Comparison of ENCODE assay signal across 34 mouse cellular contexts in genomic region chr7:113723905-113724304, GRCm38 (mm10). TPM values are rescaled to one million over a fixed set of nuclear protein-coding genes. Genes with fewer than 3 reads are reported as not detected.
"Had no signal": no experiment of that assay in that cellular context is flagged by ENCODE, and none has a peak within 500 bp of the region (broad histone marks: within the 10 kb centered on the region; RNA-seq: fewer than 3 reads in every experiment).

No protein-coding gene starts in this region.

- H3K9ac ChIP-seq: limb, embryonic 12.5 days; limb, embryonic 13.5 days; limb, embryonic 15.5 days; liver, embryonic 12.5 days; liver, embryonic 13.5 days; liver, embryonic 14.5 days; liver, embryonic 15.5 days; liver, postnatal 0 days; lung, embryonic 14.5 days; lung, embryonic 15.5 days; midbrain, embryonic 12.5 days; midbrain, embryonic 13.5 days; midbrain, embryonic 15.5 days had no signal

- DNase-seq: left cerebral cortex, postnatal 4 days; liver; liver, embryonic 13.5 days; liver, postnatal 0 days; lung, adult 18-20 months; lung, adult 2 months; lung, embryonic 14.5 days; lung, postnatal 10 days; lung, postnatal 14 days; lung, postnatal 36 days; lung, postnatal 4 days; midbrain, embryonic 14.5 days had no signal

- H3K4me3 ChIP-seq: limb, embryonic 10.5 days; limb, embryonic 12.5 days; limb, embryonic 13.5 days; limb, embryonic 15.5 days; liver, embryonic 12.5 days; liver, embryonic 13.5 days; liver, embryonic 15.5 days; lung, embryonic 15.5 days; megakaryocyte, embryonic 14.5 days; midbrain, embryonic 10.5 days; midbrain, embryonic 12.5 days; midbrain, embryonic 13.5 days; midbrain, embryonic 15.5 days; myocyte had no signal

- H3K27me3 ChIP-seq: limb, embryonic 12.5 days; limb, embryonic 13.5 days; limb, embryonic 15.5 days; liver, embryonic 12.5 days; liver, embryonic 13.5 days; liver, embryonic 15.5 days; lung, embryonic 15.5 days; midbrain, embryonic 12.5 days; midbrain, embryonic 13.5 days; midbrain, embryonic 15.5 days had no signal

- H3K4me1 ChIP-seq: limb, embryonic 12.5 days; limb, embryonic 13.5 days; limb, embryonic 15.5 days; liver, embryonic 12.5 days; liver, embryonic 13.5 days; liver, embryonic 15.5 days; lung, embryonic 15.5 days; megakaryocyte, embryonic 14.5 days; midbrain, embryonic 10.5 days; midbrain, embryonic 12.5 days; midbrain, embryonic 13.5 days; midbrain, embryonic 15.5 days had no signal

- H3K27ac ChIP-seq: limb, embryonic 10.5 days; limb, embryonic 12.5 days; limb, embryonic 13.5 days; limb, embryonic 15.5 days; liver, embryonic 12.5 days; liver, embryonic 13.5 days; liver, embryonic 14.5 days; liver, embryonic 15.5 days; lung, embryonic 15.5 days; macrophage; midbrain, embryonic 10.5 days; midbrain, embryonic 12.5 days; midbrain, embryonic 13.5 days; midbrain, embryonic 15.5 days had no signal

- H3K9me3 ChIP-seq: limb, embryonic 10.5 days; limb, embryonic 12.5 days; limb, embryonic 13.5 days; limb, embryonic 15.5 days; liver, embryonic 12.5 days; liver, embryonic 13.5 days; liver, embryonic 15.5 days; lung, embryonic 15.5 days; midbrain, embryonic 10.5 days; midbrain, embryonic 12.5 days; midbrain, embryonic 15.5 days had no signal

- H3K4me2 ChIP-seq: limb, embryonic 12.5 days; limb, embryonic 13.5 days; limb, embryonic 15.5 days; liver, embryonic 11.5 days; liver, embryonic 12.5 days; liver, embryonic 13.5 days; liver, embryonic 15.5 days; lung, embryonic 14.5 days; lung, embryonic 15.5 days; midbrain, embryonic 11.5 days; midbrain, embryonic 12.5 days; midbrain, embryonic 13.5 days; midbrain, embryonic 15.5 days had no signal

- ATAC-seq: liver, embryonic 12.5 days; liver, postnatal 0 days; lung, postnatal 0 days; midbrain, embryonic 13.5 days; midbrain, embryonic 15.5 days; midbrain, embryonic 16.5 days had no signal

- H3K36me3 ChIP-seq: limb, embryonic 10.5 days; limb, embryonic 12.5 days; limb, embryonic 13.5 days; limb, embryonic 15.5 days; liver, embryonic 12.5 days; liver, embryonic 13.5 days; liver, embryonic 15.5 days; lung, embryonic 15.5 days; midbrain, embryonic 10.5 days; midbrain, embryonic 12.5 days; midbrain, embryonic 13.5 days; midbrain, embryonic 15.5 days had no signal

RNA-seq across cellular contexts. Expression of gene Spon1, which starts 41.9 kb away (rescaled TPM):
- total RNA-seq: megakaryocyte progenitor cell, adult 5-6 weeks; megakaryocyte-erythroid progenitor cell, adult 5-6 weeks; monocyte, adult 5-6 weeks had no signal
- polyA plus RNA-seq: macrophage had no signal
